Mouse (Mus musculus) gonadal fat pad, adult 2 months (tissue): ENCODE measurements around the gene Gps2. TPM values are rescaled to one million over a fixed set of nuclear protein-coding genes. Genes with fewer than 3 reads are reported as not detected.

Experiments used
- DNase-seq: peaks from one replicate; pipeline ENCODE4 v3.0.0-alpha.2; 2012; ENCODE audit warnings: low read depth
- polyA plus RNA-seq: library from polyadenylated mRNA; depleted of rRNA; stranded (reverse); fragments of >200 nt; gene quantifications from 2 replicates; pipeline ENCODE4 v1.2.3, GENCODE M21; 2012; rRNA removed

The Gps2 gene
- 56.9 and 61.2 TPM in 2 replicates for polyA plus RNA-seq

DNA sequence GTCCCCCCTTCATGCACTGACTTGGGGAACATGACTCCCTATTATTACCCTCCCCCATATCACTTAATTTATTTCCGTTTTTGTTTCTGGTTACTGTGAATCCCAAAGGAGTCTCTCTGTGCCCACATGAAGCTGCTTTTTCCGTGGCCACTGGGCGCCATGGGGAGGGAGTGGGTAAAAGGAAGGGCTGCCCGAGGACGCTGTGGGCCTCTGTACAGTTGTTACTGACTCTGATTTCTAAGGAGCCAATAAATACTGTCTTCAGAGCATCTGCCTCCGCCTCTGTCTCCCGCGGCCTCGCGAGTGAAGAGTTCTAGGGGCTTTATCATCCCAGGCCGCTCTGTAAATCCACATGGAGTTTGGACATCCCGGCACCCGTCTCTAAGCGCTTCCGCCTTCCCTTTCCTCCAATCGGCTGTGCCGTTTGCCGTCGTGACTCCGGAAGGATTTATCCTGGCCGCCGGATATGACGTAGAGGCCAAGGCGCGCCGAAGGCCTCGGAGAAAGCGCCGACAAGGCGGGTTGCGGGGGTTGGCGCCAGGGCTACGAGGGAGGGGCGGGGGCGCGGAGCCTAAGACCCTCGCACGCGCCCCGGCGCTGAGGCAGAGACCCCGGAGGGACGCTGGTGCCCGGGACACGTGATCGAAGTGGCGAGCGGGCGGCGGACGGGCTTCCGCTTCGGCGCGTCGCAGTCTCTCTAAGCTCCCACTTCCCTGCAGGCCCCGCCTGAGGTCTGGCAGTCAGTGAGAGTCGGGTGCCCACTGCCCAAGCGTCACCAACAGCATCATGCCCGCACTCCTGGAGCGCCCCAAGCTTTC, at the start of gene Gps2:
Gps2 (plus strand) TSS at position 335 of the 818 bp plus-strand sequence.
- no peak for DNase-seq

DNA sequence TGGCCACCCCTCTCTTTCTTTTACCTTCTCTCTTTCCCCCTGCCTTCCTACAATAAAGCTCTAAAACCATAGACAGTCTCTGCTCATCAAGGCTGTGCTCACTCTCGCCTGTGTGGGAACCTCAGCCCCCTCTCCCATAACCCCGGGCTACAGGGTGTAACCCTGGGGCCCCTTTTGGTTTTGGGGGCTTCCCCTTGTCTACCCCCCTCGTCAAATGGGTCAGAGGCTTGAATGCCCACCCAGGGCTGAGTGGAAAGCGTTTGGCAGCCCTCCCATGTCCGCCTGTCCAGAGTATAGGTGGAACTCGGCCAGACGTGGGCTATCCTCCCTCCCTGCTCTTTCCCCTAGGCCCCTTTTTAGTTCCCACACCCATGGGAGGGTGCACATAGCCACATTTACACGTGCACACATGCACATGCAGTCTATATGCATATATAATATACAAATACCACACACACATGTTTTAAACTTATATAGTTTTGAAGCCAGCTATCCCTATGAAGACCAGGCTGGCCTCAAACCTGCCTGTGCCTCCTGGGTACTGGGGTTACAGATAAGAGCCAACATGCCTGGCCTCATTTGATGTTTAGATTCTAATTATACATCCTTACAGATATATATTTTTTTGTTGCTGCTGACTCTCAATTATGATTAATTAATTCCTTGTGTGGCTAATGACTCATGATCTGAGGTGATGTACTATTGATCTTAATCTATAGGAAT, 49.4 kb upstream of the Gps2 start:
- DNase-seq, result no peak

DNA sequence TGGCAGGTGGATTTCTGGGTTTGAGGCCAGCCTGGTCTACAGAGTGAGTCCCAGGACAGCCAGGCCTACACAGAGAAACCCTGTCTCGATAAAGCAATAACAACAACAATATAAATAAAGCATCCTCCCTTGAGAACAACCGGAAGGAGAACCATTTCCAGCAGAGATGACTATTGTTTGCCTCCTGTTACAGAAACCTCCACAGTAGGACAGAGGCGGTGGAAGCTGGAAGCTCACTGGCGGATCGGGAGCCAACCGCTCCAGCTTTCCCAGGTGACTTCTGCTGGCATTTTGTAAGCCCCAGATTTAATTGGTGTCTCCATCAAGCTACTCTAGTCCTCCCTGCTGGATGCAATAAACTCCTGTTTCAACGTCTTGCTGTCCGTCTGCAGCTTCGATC, 48.1 kb upstream of the Gps2 start:
- no peak for DNase-seq

DNA sequence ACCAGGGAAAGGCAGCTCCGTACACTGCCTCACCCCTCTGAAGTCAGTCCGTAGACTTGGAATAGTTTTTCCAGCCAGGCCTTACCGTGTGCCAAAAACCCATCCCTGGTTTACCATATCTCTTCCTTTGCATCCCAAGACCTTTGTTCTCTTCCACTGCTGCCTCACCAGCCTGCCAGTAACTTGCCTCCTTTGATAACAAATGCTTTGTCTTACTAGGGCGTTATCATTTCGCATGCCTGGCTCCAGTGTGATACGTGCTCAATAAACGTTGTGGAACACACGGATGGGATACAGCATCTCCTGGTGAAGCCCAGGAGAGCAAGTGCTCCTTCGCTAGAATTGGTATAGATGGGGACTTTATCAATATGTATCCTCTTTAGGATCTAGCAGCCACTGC, 46.4 kb upstream of the Gps2 start:
- no peak for DNase-seq

DNA sequence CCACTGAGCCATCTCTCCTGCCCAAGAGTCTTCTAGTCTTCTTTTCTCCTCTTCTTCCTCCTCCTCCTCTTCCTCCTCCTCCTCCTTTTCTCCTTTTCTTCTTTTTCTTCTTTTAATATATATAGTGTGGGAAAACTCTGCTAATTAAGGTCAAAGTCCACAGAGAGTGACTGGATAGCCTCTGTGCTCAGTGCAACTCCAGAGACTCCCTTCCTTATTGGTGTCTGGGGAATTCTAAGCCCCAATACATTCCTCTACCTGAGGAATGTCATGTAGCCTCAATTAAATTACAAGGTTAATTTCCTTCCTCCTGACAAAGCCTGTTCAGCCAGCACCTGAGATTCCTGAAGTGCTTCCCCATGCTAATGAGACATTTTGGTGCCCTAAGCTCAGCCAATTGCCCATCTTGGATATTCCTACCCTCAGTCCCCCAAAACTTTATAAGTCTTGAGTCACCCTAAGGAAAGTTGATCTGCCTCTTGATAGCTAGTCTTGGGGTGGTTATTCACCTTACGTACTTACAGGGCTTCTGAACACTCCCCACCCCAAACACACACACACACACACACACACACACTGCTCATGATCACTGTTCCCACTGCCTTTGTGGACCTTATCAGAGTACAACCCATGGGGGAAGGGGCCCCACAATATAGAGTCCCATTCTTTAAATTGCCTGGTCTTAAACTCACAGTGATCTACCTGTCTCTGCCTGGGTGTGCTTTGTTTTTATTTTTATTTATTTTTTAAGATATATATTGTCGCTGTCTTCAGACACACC, 43.2 kb upstream of the Gps2 start:
- no peak for DNase-seq

DNA sequence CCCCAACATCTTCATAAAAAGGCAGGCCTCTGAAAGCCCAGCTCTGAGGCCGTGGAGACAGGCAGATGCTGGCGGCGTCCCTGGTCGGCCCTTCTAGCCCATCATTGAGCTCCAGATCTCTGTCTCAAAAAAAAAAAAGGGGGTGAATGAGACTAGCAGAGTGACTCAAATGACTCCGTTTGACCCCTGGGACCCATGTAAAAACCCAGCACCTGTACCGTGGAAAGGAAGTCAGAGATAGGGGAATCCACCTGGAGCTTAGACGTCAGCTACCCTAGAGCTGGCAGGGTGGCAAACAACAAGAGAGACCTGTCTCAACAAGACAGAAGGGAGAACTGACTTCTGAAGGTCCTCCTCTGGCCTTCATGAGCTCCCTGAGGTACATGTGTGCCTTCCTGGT, 41.9 kb upstream of the Gps2 start:
- no peak for DNase-seq

DNA sequence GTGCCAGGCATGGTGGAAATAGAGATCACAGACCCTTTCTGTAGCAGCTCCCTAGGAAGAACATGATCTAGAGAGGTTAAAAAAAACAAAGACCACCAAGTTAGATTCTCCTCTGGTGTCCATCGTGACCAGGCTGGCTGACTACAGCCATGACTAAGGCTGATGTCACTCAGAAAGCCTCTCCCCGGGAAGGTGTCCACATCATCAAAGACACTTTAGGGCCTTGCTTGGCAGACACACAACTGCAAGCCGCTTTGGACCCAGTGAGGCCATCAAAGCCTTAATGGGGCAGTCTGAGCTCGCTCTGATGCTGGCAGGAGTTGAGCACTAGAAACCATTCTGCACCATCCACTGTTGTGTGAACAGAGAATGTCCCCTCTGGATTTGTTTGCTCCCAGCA, 41.2 kb upstream of the Gps2 start:
- DNase-seq, result no peak

DNA sequence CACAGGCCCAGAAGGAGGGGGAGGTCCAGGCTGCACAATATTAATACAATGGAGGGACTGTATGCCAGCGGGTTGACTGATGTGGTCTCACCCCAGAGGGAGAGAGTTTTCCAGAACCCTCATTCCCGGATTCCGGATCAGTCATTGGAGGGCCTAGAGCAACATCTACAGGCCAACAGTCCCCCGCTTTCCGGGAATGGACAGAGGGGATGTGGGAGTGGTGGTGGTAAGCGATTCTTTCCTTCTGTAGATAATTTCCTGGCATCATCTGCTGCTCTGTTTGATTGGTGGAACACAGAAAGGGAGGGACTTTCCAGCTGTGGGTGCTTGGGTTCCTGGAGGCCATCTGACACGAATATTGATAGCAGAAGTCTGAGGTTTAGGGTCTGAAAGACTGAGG, 37.5 kb upstream of the Gps2 start:
- DNase-seq, result no peak

DNA sequence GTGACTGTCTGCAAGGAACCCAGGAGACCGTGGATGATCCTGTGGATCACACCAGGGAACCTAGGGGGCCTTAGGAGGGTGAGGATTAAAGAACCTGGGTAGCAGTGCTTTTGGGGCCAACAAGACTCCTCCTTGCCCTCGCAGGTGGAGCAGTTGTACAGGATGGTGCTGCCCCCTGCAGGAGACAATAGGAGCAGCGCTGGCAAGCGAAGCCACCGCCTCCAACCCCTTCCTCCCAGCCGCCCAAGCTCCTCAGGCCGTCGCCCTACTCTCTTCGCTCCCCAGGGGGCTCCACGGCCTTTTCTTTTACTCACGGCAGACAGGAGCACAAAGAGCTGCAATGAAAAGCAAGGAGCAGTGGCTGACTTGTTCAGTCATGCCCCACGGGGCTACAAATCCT, 36.8 kb upstream of the Gps2 start:
- no peak for DNase-seq

DNA sequence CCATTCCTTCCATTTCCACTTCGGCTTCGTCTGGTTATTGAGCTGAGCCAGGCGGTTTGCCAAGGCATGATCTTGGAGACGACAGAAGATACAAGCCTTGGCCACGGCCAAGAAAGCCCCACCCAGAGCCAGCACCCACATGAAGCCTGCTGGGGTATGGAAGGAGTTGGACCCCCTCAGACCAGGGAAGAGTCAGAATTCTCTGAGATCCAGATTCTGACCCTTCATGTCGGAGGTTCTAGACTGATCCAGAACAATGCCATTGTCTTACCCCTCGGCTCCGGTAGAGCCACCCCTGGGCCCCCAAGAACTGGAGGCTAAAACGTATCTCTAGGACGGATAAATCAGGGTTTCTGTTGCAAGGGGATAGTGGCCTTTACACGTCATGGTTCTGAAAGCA, 35.8 kb upstream of the Gps2 start, which contains the start of gene Tmem95:
Tmem95 (minus strand) TSS at position 141 of the 400 bp plus-strand sequence.
- DNase-seq, result no peak

DNA sequence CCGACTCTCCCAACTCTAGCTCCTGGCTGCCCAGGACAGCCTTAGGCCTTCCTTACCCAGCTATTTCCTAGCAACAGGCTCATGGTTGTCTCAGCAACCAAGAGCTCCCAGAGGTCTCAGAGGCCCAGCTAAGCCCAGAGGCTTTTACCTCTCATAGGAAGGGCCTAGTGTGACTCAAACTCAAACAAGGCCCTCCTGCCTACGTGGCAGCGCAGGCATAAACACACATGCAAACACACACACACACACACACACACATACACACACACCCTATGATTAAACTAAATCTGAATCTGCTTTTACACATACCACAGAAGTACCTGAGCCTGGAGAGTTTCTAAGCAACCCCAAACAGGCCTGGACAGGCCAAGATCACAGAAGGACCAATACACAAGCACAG, 35.3 kb upstream of the Gps2 start:
- no peak for DNase-seq

DNA sequence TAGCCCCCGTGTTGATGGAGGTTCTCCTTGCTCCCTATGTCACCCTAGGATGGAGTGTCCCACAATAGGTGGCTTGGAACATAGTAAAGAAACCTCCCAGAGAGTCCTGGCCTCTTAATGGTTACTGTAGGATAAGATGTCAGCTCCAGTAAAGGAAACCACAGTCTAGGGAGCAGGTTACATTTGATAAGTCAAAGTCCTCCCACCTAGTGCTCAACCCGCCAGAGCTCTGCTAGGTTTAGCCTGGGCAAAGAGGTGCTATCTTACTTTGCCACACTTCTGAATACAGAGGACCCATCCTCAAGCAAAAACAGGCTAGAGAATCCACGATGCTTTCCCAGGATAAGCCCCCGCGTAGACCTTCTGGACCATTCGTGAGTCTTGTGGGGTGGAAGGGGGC, 34.7 kb upstream of the Gps2 start:
- DNase-seq, result no peak

DNA sequence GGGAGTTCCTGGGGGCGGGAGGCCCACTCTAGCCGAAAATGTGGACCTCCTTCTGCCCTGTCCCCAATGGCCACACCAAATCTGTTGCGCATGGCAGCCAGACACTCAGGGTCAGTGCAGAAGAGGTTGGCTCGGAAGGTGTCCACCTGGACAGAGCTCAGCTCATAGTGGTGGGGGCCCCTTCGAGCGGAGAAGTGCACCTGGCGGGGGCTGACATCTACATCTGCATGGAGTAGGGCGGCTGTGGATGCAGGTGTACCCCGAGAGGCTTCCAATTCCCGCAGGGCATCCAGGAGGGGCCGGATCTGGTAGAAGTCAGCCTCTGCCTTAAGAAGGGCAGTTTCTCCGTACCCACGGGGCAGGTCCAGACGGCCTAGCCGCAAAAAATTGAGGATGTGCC, 34.0 kb upstream of the Gps2 start:
- no peak for DNase-seq

DNA sequence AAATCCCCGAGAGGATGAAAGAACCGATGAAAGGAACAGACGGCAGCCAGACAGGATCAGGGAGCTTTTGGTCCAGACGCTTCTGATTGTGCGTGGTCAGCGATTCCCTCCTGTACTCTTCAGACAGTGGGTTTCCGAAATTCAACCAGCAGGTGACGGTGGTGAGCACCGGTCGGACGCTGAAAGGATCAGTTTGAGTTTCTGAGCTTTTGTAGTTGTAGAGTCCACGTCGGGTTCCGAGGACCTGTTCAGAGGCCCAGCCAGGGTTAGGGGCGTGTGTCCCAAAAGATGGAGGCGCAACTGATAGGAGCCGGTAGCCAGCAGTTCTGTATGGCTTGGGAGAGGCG, 33.2 kb upstream of the Gps2 start:
- DNase-seq, result no peak

DNA sequence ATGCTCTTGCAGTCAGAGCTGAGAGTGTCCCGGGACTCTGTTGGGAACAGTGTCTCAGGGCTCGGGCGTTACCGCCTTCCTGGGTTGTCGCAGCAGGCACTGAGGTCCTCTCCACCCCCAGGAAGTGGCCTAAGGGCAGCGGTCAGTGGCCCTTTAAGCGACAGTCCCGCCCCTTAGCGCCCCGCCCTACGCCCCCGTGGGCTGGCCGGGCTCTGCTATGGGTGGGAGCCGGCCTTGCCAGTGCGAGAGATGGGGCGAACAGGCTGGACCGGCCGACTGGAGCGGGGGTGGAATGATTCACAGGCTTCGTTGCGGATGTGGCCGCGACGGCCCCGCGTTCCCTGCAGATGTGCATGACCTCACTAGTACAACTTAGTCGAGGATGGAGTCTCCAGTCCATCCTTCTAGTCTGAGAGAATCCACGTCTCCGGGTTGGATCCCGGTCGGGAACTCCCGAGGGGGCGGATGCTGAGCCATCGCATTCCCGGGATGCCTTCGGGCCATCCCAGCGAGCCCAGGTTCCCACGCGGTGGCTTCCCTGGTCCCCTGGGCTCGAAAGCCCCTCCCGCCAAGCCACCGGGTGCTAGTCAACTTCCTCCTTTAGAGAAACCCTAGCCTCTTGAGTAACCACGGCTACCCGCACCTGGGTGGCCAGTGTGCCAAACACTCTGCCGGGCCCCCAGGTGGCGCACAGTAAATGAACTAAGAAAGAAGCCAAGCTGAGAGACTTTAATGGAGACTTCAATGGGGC, 32.7 kb upstream of the Gps2 start, which contains the start of gene Kctd11:
Kctd11 (minus strand) TSS at position 554 of the 751 bp plus-strand sequence.
- peak; percentile 56 for DNase-seq

DNA sequence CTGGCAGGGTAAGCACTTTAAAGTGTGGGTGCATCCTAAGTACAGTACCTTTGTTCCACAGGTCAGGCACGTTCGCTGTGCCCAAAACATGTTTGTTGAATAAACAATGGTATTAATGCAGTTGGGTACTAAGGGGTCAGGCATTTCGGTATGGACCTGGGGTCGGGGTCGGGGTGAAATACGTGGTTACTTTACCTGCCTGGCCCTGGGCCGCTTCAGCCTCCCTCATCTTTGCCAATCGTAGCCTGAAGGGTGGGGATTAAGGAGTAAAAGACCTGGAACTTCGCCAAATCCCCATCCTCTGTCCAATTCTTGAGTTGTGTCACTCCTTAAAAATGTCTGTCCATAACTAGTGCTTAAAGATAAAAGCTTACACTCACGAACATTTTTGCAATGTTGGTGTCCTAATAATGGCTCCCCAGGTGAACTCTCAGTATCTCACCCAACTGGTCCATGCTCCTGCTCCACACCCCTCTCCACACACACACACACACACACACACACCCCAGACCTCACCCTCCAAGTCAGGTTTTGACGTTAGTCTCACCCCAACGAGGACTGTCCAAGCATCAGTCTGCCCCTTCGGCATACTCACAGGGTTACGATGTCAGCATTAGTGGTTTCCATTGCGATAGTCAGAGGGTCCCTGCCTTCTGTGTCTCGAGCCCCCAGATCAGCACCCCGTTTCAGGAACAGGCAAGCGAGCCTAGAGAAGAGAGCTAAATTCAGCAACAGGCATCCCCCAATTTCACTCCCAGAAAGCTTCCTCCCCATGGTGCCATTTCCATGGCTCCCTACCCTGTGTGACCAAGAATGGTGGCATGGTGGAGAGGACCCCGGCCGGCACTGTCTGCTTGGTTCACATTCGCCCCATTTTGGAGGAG, 31.7 kb upstream of the Gps2 start:
- DNase-seq, result peak; percentile 51

DNA sequence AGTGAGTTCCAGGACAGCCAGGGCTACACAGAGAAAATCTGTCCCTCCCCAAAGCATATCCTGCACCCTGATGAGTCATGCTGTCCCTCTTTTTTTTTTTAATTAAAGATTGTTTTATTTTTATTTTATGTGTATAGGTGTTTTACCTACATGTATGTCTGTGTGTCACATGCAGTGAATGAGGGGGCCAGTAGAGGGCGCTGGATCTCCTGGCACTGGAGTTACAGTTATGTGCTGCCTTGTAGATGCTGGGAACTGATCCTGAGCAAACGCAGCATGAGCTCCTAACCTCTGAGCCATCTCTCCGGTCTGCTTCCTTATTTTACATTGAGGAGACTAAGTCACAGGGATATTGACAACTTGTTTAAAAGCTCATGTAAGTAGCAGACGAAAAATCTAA, 30.6 kb upstream of the Gps2 start:
- DNase-seq, result no peak

DNA sequence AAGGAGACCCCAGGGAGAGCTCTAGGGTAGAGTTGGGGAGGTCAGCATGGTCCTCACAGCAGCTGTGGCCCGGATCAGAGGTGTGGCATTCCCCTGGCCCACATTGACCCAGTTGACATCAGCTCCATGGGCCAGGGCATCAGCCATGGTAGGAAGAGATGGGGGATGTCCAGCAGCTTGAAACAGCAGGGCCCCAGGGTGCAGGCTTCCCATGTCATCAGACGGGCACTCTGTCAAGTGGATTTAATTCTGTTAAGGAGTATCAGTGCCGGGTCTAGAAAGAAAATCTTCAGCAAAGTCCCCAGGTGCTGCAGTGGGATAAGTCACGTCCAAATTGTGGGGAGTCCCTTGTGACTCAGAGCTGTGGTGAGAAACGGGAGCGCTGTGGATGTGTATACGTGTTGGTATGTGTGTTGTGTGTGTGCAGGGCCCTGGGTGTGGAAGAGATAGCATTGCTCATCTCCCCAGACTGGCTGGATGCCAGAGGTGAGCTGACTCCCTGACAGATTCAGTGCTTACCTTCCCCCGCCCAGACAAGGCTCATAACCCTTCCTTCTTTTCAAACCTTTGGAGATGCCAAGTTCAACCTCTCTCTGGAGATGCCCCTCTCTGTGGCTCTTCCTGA, 30.0 kb upstream of the Gps2 start:
- no peak for DNase-seq

DNA sequence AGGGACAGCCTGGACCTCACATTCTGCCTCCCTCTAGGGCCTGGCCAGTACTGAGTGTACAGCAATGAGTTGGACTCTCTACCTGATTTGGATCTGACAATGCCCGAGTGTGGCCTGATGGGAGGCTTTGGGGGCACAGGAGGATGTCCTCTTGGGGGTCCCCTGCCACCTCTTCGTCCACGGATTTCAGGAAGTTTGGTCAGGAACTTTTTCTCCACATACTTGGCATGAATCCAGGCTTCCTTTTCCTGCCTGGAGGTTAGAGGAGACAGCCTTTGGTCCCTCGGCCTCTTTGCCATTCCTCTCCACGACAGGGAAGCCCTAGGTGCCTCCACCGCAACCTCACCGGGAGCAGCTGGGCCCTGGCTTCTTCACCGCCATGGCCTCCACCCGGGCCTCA, 29.4 kb upstream of the Gps2 start:
- DNase-seq, result no peak

DNA sequence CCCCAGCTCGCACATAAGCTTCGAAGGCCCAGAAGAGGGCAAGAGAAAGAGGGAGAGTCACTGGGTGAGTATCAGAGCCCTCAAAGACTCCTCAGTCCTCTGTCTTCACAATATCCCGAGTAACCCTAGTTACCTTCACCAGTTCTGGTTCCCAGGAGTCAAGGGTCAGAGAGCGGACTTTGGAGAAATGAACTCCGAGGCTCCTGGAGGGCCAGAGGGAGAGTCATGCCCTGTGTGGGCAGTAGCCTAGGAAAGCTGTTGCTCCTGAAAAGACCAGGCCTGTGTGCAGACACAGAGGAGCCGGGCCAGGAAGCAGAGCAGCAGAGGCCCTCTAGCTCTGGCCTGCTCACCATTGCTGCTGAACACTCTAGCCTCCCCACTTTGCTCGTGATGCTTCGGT, 29.0 kb upstream of the Gps2 start:
- DNase-seq, result no peak
